Mouse (Mus musculus): Measurements from ENCODE around the gene Hpca.
A peak's percentile ranks its signal among the peaks of the same experiment; 100 is the strongest.

The Hpca gene

GRCm38 (mm10) chr4:129112231-129112630 is 9.6 kb downstream of the Hpca start:
- no peak for DNase-seq (ENCODE audit: low read depth in 1 of 2, low spot score in 2 of 2)

GRCm38 (mm10) chr4:129111350-129111749 is 10.5 kb downstream of the Hpca start:
- DNase-seq (ENCODE audit: low read depth in 1 of 2, low spot score in 2 of 2) = no peak

GRCm38 (mm10) chr4:129110804-129111203 is 11.0 kb downstream of the Hpca start:
- DNase-seq (ENCODE audit: low read depth in 1 of 2, low spot score in 2 of 2) = no peak

- DNase-seq (ENCODE audit: low read depth in 1 of 2, low spot score in 2 of 2) = no peak
Observed at GRCm38 (mm10) chr4:129108624-129109023, 13.2 kb downstream of the Hpca start.

- no peak for DNase-seq (ENCODE audit: low read depth in 1 of 2, low spot score in 2 of 2)
Observed at GRCm38 (mm10) chr4:129107348-129107899, 14.4 kb downstream of the Hpca start.

- DNase-seq (ENCODE audit: low read depth in 1 of 2, low spot score in 2 of 2) = no peak
Observed at GRCm38 (mm10) chr4:129106073-129106472, 15.8 kb downstream of the Hpca start.

GRCm38 (mm10) chr4:129105356-129105755 is 16.5 kb downstream of the Hpca start, which contains the start of gene Tmem54:
Tmem54 (plus strand) TSS chr4:129105548.
- no peak for DNase-seq (ENCODE audit: low read depth in 1 of 2, low spot score in 2 of 2)

- no peak for DNase-seq (ENCODE audit: low read depth in 1 of 2, low spot score in 2 of 2)
Observed at GRCm38 (mm10) chr4:129102133-129102829, 19.6 kb downstream of the Hpca start.

- DNase-seq (ENCODE audit: low read depth in 1 of 2, low spot score in 2 of 2) = no peak
Observed at GRCm38 (mm10) chr4:129097006-129097405, 24.8 kb downstream of the Hpca start.

GRCm38 (mm10) chr4:129095276-129095675 is 26.6 kb downstream of the Hpca start:
- no peak for DNase-seq (ENCODE audit: low read depth in 1 of 2, low spot score in 2 of 2)

GRCm38 (mm10) chr4:129087850-129088249 is 34.0 kb downstream of the Hpca start:
- no peak for DNase-seq (ENCODE audit: low read depth in 1 of 2, low spot score in 2 of 2)

- DNase-seq (ENCODE audit: low read depth in 1 of 2, low spot score in 2 of 2) = peak in 1 of 2 experiments; percentile 49
Observed at GRCm38 (mm10) chr4:129086078-129086477, 35.8 kb downstream of the Hpca start.

GRCm38 (mm10) chr4:129084896-129085295 is 36.9 kb downstream of the Hpca start:
- DNase-seq (ENCODE audit: low read depth in 1 of 2, low spot score in 2 of 2) = no peak

- peak; percentile 48 to 55 for DNase-seq (ENCODE audit: low read depth in 1 of 2, low spot score in 2 of 2)
Observed at GRCm38 (mm10) chr4:129082379-129083115, 39.3 kb downstream of the Hpca start.

- DNase-seq (ENCODE audit: low read depth in 1 of 2, low spot score in 2 of 2) = no peak
Observed at GRCm38 (mm10) chr4:129081939-129082338, 39.9 kb downstream of the Hpca start.

GRCm38 (mm10) chr4:129081512-129081911 is 40.3 kb downstream of the Hpca start:
- peak; percentile 39 to 44 for DNase-seq (ENCODE audit: low read depth in 1 of 2, low spot score in 2 of 2)

GRCm38 (mm10) chr4:129081041-129081440 is 40.8 kb downstream of the Hpca start:
- no peak for DNase-seq (ENCODE audit: low read depth in 1 of 2, low spot score in 2 of 2)

GRCm38 (mm10) chr4:129079126-129079525 is 42.7 kb downstream of the Hpca start:
- no peak for DNase-seq (ENCODE audit: low read depth in 1 of 2, low spot score in 2 of 2)

- no peak for DNase-seq (ENCODE audit: low read depth in 1 of 2, low spot score in 2 of 2)
Observed at GRCm38 (mm10) chr4:129068848-129069247, 53.0 kb downstream of the Hpca start.

GRCm38 (mm10) chr4:129067638-129068415 is 54.0 kb downstream of the Hpca start:
- DNase-seq (ENCODE audit: low read depth in 1 of 2, low spot score in 2 of 2) = no peak

- no peak for DNase-seq (ENCODE audit: low read depth in 1 of 2, low spot score in 2 of 2)
Observed at GRCm38 (mm10) chr4:129065688-129066236, 56.1 kb downstream of the Hpca start.

Data from monocyte, adult 2 months (primary cell).